Mouse (Mus musculus) brain, adult 10 weeks (tissue): Measurements from ENCODE around the gene Taf8. TPM values are rescaled to one million over a fixed set of nuclear protein-coding genes. Genes with fewer than 3 reads are reported as not detected.

Source experiments
- polyA plus RNA-seq: library from polyadenylated mRNA; stranded (reverse); fragments of 350-450 nt; fragmentation: Illumina TruSeq; extraction: RNeasy Lipid Tissue Mini Kit (QIAGEN cat#74804); gene quantifications from one replicate; pipeline ENCODE4 v1.2.3, GENCODE M21; 2015; ENCODE audit warnings: low read depth, low replicate concordance

The Taf8 gene
- 21.7 TPM for polyA plus RNA-seq

GRCm38 (mm10) chr17:47501946-47502706, at the start of gene Taf8:
Taf8 (minus strand) TSS chr17:47502292.

GRCm38 (mm10) chr17:47504941-47505346, 2.9 kb upstream of the Taf8 start, which contains the start of gene Ccnd3:
Ccnd3 (plus strand) TSS chr17:47505051.

GRCm38 (mm10) chr17:47436907-47437547, 65.1 kb downstream of the Taf8 start, which contains the start of gene 1700001C19Rik:
1700001C19Rik (minus strand) TSS chr17:47437376.

GRCm38 (mm10) chr17:47436156-47436906, 65.8 kb downstream of the Taf8 start, which contains the start of gene AI661453:
AI661453 (plus strand) TSS chr17:47436615.

Other genes starting within 250 kb of the Taf8 start
- 64.4 TPM for gene Mrps10, start 133.4 kb downstream of the Taf8 start, polyA plus RNA-seq
- 0.62 TPM for gene Guca1b, start 116.9 kb downstream of the Taf8 start, polyA plus RNA-seq
- gene Guca1a, start 101.7 kb downstream of the Taf8 start, polyA plus RNA-seq: not detected
- 0.25 TPM for gene AI661453, start 65.7 kb downstream of the Taf8 start, polyA plus RNA-seq
- not detected for gene 1700001C19Rik, start 64.9 kb downstream of the Taf8 start, polyA plus RNA-seq
- gene Ccnd3, start 2.8 kb upstream of the Taf8 start, polyA plus RNA-seq: 23.5 TPM
- 16.8 TPM for gene Bysl, start 109.2 kb upstream of the Taf8 start, polyA plus RNA-seq
- gene Med20, start 109.3 kb upstream of the Taf8 start, polyA plus RNA-seq: 24.9 TPM
- gene Gm20517, start 109.3 kb upstream of the Taf8 start, polyA plus RNA-seq: 3.6 TPM
- 6.8 TPM for gene Usp49, start 128.4 kb upstream of the Taf8 start, polyA plus RNA-seq
- 192 TPM for gene Tomm6, start 186.1 kb upstream of the Taf8 start, polyA plus RNA-seq
- 27.7 TPM for gene Frs3, start 186.7 kb upstream of the Taf8 start, polyA plus RNA-seq
- gene Gm21981, start 192.2 kb upstream of the Taf8 start, polyA plus RNA-seq: 6.6 TPM
- 0.86 TPM for gene Prickle4, start 192.4 kb upstream of the Taf8 start, polyA plus RNA-seq
- not detected for gene Pgc, start 224.6 kb upstream of the Taf8 start, polyA plus RNA-seq
- gene Tfeb, start 234.7 kb upstream of the Taf8 start, polyA plus RNA-seq: 11.9 TPM